Mouse (Mus musculus) embryonic facial prominence, embryonic 11.5 days (tissue): ENCODE results near the gene Sec61b. TPM values are rescaled to one million over a fixed set of nuclear protein-coding genes. Genes with fewer than 3 reads are reported as not detected.

Experiments
- ATAC-seq: fragments of 200-750 bp; cut with Nextera tagmentation; replicated peaks from 2 replicates; pipeline ENCODE4 v1.8.0; 2017; ENCODE audit warnings: low read depth; ENCODE audit not compliant: insufficient number of reproducible peaks, low FRiP score, low TSS enrichment
- DNase-seq: peaks from one replicate; pipeline ENCODE4 v3.0.0-alpha.2; 2015; ENCODE audit warnings: low spot score
- H3K27ac ChIP-seq: fragments of 300-500 bp; sonication (generic); replicated peaks from 2 replicates; pipeline ENCODE4 v1.5.1; 2014; ENCODE audit warnings: mild to moderate bottlenecking, low read depth, low read length, control low read depth
- H3K27me3 ChIP-seq: fragments of 300-500 bp; sonication (generic); 2 replicates; pipeline ENCODE4 v1.6.1; 2014; ENCODE audit warnings: mild to moderate bottlenecking, low read length, moderate library complexity, mixed read lengths; ENCODE audit not compliant: control insufficient read depth, insufficient read depth
- H3K36me3 ChIP-seq: fragments of 300-500 bp; sonication (generic); replicated peaks from 2 replicates; pipeline ENCODE4 v1.6.1; 2014; ENCODE audit warnings: low read depth, mild to moderate bottlenecking, low read length, moderate library complexity, mixed read lengths; ENCODE audit not compliant: control insufficient read depth, insufficient read depth
- H3K4me1 ChIP-seq: fragments of 300-500 bp; sonication (generic); 2 replicates; pipeline ENCODE4 v1.6.1; 2014; ENCODE audit warnings: low read length, mixed read lengths; ENCODE audit not compliant: control insufficient read depth, insufficient read depth
- H3K4me2 ChIP-seq: fragments of 300-500 bp; sonication (generic); 2 replicates; pipeline ENCODE4 v1.6.1; 2014; ENCODE audit warnings: low read depth, mild to moderate bottlenecking, control low read depth, low read length, moderate library complexity
- H3K4me3 ChIP-seq: fragments of 300-500 bp; sonication (generic); 2 replicates; pipeline ENCODE4 v1.5.1; 2014; ENCODE audit warnings: low read depth, low read length, control low read depth
- H3K9ac ChIP-seq: fragments of 300-500 bp; sonication (generic); replicated peaks from 2 replicates; pipeline ENCODE4 v1.6.1; 2014; ENCODE audit warnings: mild to moderate bottlenecking, control low read depth, low read length
- H3K9me3 ChIP-seq: fragments of 300-500 bp; sonication (generic); replicated peaks from 2 replicates; pipeline ENCODE4 v1.6.1; 2016; ENCODE audit warnings: mild to moderate bottlenecking, low read length, inconsistent platforms, mixed read lengths; ENCODE audit not compliant: control insufficient read depth
- WGBS: fragments of 180-500 bp; shearing (Covaris S2); extraction: QIAGEN DNeasy Blood & Tissue Kit; methylation state at CpG from one replicate; pipeline ENCODE4 v1.1.7; 2014; 5-methylcytosine and 5-hydroxymethylcytosine counted together
- polyA plus RNA-seq: library from polyadenylated mRNA; unstranded; fragments of >200 nt; fragmentation: Nextera tagmentation; extraction: Ambion mirVana; gene quantifications from 2 replicates; pipeline ENCODE4 v1.2.1, GENCODE M21; 2014

Sec61b gene
- polyA plus RNA-seq, 1 experiment from 2014 or later: 391 TPM

- no peak overlapping the region for H3K9ac ChIP-seq
- peak; percentile 60 for DNase-seq
- no peaks in the 10 kb centered on the region for H3K36me3 ChIP-seq
- no peak overlapping the region for H3K4me3 ChIP-seq
- WGBS: 60% methylated on average over 10 of the region's 10 CpGs
- ATAC-seq: 0 out of 2 replicates have a peak, but pooled peaks have one; percentile 48
- H3K4me2 ChIP-seq: no peak overlapping the region
- no peak overlapping the region for H3K27ac ChIP-seq
- H3K27me3 ChIP-seq: no peaks in the 10 kb centered on the region
- H3K4me1 ChIP-seq: no peaks in the 10 kb centered on the region
- no peaks in the 10 kb centered on the region for H3K9me3 ChIP-seq
Observed at GRCm38 (mm10) chr4:47504841-47505517, 30.5 kb downstream of the Sec61b start.

GRCm38 (mm10) chr4:47518551-47519181, 44.2 kb downstream of the Sec61b start:
- ATAC-seq (0 out of 2 replicates have a peak, but pooled peaks have one; percentile 52), DNase-seq (no peak)
- no peak overlapping the region for H3K9ac ChIP-seq
- WGBS: 61% methylated on average over 12 of the region's 12 CpGs
- H3K4me1 ChIP-seq: no peaks in the 10 kb centered on the region
- no peaks in the 10 kb centered on the region for H3K27me3 ChIP-seq
- no peak overlapping the region for H3K4me2 ChIP-seq
- H3K4me3 ChIP-seq: no peak overlapping the region
- no peaks in the 10 kb centered on the region for H3K36me3 ChIP-seq
- no peaks in the 10 kb centered on the region for H3K9me3 ChIP-seq
- no peak overlapping the region for H3K27ac ChIP-seq

- DNase-seq (no peak), ATAC-seq (no peak)
- no peaks in the 10 kb centered on the region for H3K9me3 ChIP-seq
- 61% methylated on average over 4 of the region's 4 CpGs for WGBS
- H3K4me3 ChIP-seq: no peak overlapping the region
- no peak overlapping the region for H3K9ac ChIP-seq
- no peak overlapping the region for H3K27ac ChIP-seq
- no peaks in the 10 kb centered on the region for H3K4me1 ChIP-seq
- H3K27me3 ChIP-seq: no peaks in the 10 kb centered on the region
- no peak overlapping the region for H3K4me2 ChIP-seq
- H3K36me3 ChIP-seq: no peaks in the 10 kb centered on the region
Observed at GRCm38 (mm10) chr4:47520076-47520475, 45.6 kb downstream of the Sec61b start.

GRCm38 (mm10) chr4:47521884-47522605, 47.6 kb downstream of the Sec61b start:
- DNase-seq (peak; percentile 54), ATAC-seq (no peak)
- H3K27ac ChIP-seq: no peak overlapping the region
- no peak overlapping the region for H3K9ac ChIP-seq
- 85% methylated on average over 6 of the region's 6 CpGs for WGBS
- H3K4me2 ChIP-seq: no peak overlapping the region
- H3K4me3 ChIP-seq: no peak overlapping the region
- H3K4me1 ChIP-seq: no peaks in the 10 kb centered on the region
- H3K27me3 ChIP-seq: no peaks in the 10 kb centered on the region
- H3K36me3 ChIP-seq: no peaks in the 10 kb centered on the region
- no peaks in the 10 kb centered on the region for H3K9me3 ChIP-seq

- no peak for ATAC-seq
- Histone ChIP-seq H3K9me3 (no peaks in the 10 kb centered on the region), H3K27me3 (no peaks in the 10 kb centered on the region), H3K4me2 (no peak overlapping the region), H3K36me3 (no peaks in the 10 kb centered on the region), H3K27ac (no peak overlapping the region), H3K9ac (no peak overlapping the region), H3K4me3 (no peak overlapping the region), H3K4me1 (no peaks in the 10 kb centered on the region)
- 89% methylated on average over 4 of the region's 4 CpGs for WGBS
- DNase-seq: no peak
Observed at GRCm38 (mm10) chr4:47529866-47530265, 55.4 kb downstream of the Sec61b start.

Other genes with a start within 250 kb of the Sec61b start
- 105 and 111 TPM in 2 replicates for gene Tgfbr1, start 121.4 kb upstream of the Sec61b start, polyA plus RNA-seq
- 107 and 111 TPM in 2 replicates for gene Alg2, start 325 bp upstream of the Sec61b start, polyA plus RNA-seq